Mouse (Mus musculus) layer of hippocampus, postnatal 25 days (tissue): ENCODE measurements around the gene Clstn2. TPM values are rescaled to one million over a fixed set of nuclear protein-coding genes. Genes with fewer than 3 reads are reported as not detected.
A peak's percentile ranks its signal among the peaks of the same experiment; 100 is the strongest.

Experiments
- DNase-seq, 2 experiments: peaks; one replicate each; pipeline ENCODE4 v3.0.0; 2022; ENCODE audit warnings: mixed read lengths in 2 of 2, low spot score in 1 of 2; ENCODE audit errors: extremely low spot score in 1 of 2
- total RNA-seq, 2 experiments: library from RNA; stranded (reverse); gene quantifications; 2 replicates each; pipeline ENCODE4 v1.2.3; 2021

Clstn2 gene
- total RNA-seq, 2 experiments from 2014 or later: 138 to 161 TPM

DNA sequence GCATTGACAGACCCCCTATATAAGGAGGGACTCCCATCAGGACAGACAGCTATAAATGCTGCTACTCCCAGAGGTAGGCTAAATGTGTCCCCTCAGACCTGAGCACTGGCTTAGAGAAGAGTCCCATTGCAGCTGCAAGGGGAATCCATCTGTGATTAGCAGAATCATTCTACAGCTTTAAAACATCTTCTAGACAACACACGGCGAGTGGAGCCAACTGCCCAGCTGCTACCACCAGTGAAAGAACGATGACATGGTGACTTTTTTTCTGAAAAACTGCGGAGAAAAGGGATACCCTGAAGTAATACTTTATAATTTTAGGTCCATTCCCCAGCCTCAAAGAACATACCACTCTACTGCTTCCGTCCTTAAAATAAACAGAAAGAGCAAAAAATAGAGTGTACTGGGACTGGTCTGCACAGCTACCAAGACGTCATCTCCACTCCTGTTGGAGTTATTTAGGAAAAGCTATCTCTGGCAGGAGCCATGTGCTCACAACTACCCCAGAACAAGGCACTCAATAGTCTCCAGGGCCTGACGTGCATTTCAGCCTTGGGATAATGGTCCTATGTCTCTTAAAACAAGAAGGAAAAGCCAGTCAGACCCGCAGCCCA is 79.1 kb downstream of the Clstn2 start:
- DNase-seq: no peak

DNA sequence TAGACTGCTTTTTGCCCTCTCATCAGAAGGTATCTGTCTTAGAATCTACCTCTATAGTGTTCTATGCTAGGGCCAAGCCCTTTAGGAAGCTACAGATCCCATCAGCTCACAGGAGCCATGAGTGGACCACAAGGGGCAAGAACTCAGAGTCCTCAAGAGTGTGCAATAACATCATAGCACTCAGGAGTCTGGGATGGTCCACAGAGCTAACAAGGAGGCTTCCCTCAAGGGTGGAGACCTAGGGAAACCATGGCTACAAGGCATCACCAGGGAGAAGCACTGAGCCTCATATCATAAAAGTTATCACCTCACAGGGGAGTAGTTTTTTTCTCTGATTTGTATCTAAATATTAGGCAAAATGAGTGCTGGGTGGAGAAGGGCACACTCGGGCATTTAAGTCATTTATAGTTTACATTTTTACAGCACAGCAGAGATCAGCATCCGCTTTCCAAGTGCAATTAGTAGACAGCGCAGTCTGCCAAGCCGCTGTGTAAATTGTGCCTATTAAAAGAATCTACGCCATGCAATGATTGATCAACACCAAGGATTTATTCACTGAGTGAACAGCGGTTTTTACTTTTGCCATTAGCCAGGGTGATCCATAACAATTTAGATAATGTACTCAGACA is 82.5 kb downstream of the Clstn2 start:
- DNase-seq: no peak

DNA sequence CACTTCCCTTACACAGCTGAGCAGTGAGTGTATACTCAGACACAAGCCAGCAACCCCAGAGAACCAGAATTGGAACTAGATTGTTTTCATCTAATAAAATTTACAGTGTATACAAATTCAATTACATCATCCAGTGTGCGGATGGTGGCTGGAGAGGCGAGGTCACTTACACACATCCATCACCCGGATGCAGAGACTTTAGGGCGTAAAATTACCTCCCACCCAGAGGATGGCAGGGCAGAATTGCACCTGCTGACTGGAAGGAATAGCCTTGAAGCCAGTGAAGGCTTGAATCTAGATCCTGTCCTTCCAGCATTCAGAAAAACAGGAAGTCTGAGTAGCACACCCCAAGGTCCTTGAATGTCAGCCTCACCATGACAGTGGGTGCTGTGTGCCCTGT is 113.7 kb downstream of the Clstn2 start:
- DNase-seq: no peak

DNA sequence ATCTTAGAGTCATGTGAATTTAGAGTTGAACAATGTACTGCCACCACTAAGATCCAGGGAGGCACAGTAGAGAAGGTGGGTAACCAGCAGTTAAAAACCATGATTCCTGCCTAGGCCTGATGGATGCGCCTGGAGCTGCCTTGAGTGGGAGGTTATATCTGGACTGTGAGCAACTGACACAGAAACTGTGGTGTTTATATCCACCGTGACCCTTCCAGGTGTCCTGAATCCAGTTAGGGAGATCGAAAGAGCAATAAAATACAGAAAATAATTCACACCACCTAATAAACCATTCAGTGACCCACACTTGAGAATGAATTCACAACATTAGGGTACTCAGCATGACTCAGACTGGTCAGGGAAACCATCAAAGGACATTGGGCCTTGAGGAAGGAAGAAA is 141.6 kb downstream of the Clstn2 start:
- DNase-seq: no peak

GRCm38 (mm10) chr9:97883336-97883735 is 149.6 kb downstream of the Clstn2 start:
- DNase-seq: no peak

DNA sequence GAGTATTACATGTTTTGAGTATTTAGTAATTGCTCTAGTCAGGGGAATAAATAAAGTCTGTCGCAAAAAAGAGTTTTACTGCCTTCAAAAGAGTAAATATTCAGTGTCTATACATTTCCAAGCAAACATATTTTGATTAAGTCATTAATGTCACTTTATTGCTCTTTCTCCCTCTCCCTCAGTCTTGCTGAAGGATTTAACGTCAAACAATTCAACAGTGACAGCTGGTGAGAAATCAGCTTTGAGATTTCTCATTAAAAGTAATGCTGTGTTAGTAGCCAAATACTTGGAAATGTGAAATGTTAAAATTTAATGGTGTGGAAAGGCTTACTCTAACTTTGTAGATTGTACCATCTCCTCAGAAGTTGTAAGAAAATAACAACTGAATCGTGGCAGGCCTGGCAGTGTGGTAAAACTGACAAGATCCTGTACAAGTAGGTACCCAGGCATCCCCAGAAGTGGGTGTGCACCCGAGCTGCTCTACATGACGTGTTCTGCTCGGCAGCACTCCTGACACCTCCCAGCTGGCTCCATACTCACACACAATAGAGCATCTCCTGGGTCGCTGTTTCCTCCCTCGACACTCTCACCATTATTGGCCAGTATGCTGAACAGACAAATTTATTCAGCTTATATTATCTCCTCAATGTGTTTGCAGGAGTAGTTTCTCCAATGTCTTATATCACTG is 165.8 kb downstream of the Clstn2 start:
- DNase-seq: peak in 1 of 2 experiments; percentile 10

DNA sequence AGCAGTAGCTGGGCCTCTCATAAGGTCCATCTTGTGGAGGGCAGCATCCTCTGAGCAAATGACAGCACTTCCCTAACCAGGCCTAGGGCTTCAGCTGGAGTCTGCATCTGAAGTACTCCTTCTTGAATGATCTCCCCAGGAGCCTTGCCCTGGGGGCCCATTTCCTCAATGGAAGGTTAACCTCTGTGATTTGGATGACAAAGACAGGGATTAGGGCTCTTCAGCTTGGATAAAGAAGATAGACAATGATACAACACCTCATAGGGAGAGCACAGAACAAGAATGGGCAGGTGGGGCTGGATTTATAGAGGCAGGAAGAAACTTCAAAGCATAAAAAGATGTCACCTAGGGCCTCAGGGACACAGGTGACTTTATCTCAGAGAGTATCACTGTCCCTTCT is 180.1 kb downstream of the Clstn2 start:
- no peak for DNase-seq

DNA sequence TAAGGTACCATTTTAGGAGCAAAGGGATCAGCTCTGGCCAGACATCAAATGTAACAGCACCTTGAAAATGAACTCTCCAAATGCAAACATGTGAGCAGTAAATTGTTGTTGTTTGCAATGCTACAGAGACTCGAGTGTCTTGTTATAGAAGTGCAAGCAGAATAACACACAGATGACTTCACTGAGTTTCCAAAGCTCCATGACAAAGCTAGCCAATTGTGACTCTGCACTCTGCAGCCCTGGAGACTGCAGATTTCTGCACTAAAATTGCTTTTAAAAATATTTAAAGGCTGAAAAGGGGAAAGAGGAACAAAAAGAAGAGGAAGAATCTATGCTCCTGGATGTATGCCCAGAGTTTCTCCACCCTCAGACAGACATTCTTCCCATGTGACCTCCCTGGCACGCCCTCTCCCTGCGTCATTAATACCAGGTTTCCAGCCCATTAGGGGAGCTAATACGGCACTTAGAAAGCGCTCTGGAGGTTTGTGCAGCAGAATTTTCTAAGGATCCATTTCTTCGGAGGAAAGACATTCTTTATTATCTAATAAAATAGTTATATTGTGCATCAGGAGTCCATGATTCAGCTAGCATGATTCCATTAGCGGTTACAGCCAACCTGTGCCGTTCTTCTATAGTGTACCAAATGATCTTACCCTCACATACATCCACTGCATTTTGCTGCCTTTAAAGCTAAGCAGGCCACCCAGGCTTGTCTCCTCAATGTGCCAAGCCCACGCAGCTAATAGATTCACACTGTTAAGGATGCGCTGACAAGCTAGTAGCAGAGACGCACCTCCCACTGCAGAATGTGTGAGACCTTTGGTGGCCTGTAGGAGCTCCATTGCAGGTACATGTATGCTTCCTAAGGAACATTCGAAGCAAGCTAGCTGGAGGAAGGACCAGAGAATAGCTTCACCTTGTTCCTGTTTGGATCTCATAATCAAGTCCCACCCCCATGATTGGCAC is 184.8 kb downstream of the Clstn2 start:
- DNase-seq: no peak

- no peak for DNase-seq
Observed at GRCm38 (mm10) chr9:97842054-97842453, 190.9 kb downstream of the Clstn2 start.

- no peak for DNase-seq
Observed at GRCm38 (mm10) chr9:97831216-97831615, 201.8 kb downstream of the Clstn2 start.

DNA sequence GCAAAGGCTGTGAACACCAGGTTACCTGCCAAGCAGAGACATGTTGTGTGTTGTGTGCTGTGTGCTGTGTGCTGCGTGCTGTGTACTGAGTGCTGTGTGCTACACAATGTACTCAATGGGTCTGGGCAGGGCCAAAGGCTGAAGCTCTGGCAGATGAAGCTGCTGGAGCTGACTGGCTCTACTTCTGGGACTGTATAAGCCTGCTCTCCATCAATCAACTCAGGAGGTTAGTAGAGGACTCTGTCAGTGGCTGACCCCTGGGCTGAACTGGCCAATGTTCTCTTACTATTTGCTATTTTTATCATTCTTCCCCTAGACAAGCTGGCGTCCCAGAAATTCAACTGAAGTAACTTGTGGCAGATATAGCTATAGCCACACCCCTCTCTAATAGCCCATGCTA is 203.1 kb downstream of the Clstn2 start:
- no peak for DNase-seq

DNA sequence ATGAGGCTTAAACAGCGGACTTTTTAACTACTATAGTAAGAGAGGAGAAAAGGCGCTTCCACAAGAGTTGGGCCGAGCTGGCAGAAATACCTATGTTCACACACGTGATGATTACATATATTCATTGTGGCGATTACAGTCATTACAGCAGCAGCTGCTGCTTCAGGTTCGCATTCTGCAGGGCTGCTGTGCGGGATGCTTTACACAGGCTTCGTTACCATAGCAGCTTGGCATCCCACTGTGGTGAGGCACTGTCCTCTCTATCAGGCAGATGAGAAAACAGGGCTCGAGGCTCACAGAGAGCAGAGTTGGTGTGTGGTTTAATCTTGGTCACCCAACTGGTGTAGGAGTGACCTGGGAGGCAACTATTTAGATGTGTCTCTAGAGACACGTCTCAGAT is 205.3 kb downstream of the Clstn2 start:
- no peak for DNase-seq

DNA sequence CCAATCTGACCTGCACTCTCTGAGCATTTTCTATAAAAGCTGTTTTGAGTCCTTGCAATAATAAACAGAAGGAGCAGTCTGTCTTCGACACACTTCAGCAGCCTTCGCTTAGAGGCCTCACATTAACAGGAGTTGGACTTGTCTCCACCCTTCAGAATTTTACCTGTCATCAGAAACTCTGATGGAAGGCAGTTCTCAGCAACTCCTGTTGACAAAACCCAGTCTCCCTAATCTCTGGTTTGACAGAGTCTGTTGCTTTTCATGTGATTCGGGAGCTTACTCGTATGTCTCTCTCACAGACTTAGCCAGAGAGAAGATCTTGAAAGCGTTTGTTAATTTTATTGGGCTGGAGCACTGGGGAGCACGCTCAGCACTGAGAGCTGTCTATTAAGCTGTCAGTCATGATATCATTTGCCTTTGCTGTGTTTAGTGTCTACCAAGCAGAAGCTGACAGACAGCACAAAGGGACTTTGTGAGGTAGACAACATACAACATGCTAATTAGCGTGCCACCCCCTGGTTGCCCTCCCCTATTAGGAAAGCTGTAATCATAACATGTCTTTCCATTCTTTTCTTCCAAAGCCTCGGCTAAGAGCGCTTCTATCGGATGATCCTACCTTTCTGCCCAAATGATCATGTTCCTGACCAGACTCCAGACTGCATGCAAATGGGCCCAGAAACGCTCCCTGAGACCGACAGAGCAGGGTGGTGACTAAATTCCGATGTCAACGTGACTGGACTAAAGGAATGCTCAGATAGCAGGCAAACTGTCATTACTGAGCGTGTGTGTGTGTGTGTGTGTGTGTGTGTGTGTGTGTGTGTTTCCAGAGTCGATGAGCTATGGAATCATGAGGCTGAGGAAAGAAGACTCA is 206.7 kb downstream of the Clstn2 start:
- DNase-seq: no peak

- DNase-seq: no peak
Observed at GRCm38 (mm10) chr9:97817116-97817515, 215.9 kb downstream of the Clstn2 start.

- no peak for DNase-seq
Observed at GRCm38 (mm10) chr9:97816143-97816805, 216.7 kb downstream of the Clstn2 start.

GRCm38 (mm10) chr9:97813157-97813556 is 219.8 kb downstream of the Clstn2 start:
- no peak for DNase-seq

GRCm38 (mm10) chr9:97807031-97807430 is 225.9 kb downstream of the Clstn2 start:
- no peak for DNase-seq

GRCm38 (mm10) chr9:97793661-97794060 is 239.3 kb downstream of the Clstn2 start:
- DNase-seq: no peak

GRCm38 (mm10) chr9:97788151-97788670 is 244.8 kb downstream of the Clstn2 start:
- DNase-seq: no peak
